Mouse (Mus musculus) thymus, adult 2 months (tissue): ENCODE data around the gene Gamt. TPM values are rescaled to one million over a fixed set of nuclear protein-coding genes. Genes with fewer than 3 reads are reported as not detected.

Source experiments
- DNase-seq: peaks from one replicate; pipeline ENCODE4 v3.0.0; 2021
- H3K27ac ChIP-seq: fragments of 200-500 bp; 2 replicates; pipeline ENCODE4 v1.5.1; 2012; ENCODE audit warnings: low read length, control low read depth; ENCODE audit not compliant: control insufficient read depth, insufficient read depth
- H3K27me3 ChIP-seq: fragments of 200-500 bp; 2 replicates; pipeline ENCODE4 v1.6.1; 2012; ENCODE audit warnings: mild to moderate bottlenecking, low read length, moderate library complexity, mixed read lengths; ENCODE audit not compliant: control insufficient read depth, insufficient read depth
- H3K36me3 ChIP-seq: fragments of 200-500 bp; 2 replicates; pipeline ENCODE4 v1.6.1; 2012; ENCODE audit warnings: mild to moderate bottlenecking, low read length, moderate library complexity; ENCODE audit not compliant: control insufficient read depth, insufficient read depth
- H3K4me1 ChIP-seq: fragments of 200-500 bp; replicated peaks from 2 replicates; pipeline ENCODE4 v1.6.1; 2012; ENCODE audit warnings: low read length; ENCODE audit not compliant: control insufficient read depth, insufficient read depth
- H3K4me3 ChIP-seq: fragments of 200-500 bp; 2 replicates; pipeline ENCODE4 v1.5.1; 2012; ENCODE audit warnings: mild to moderate bottlenecking, low read length, control low read depth, moderate library complexity; ENCODE audit not compliant: control insufficient read depth, insufficient read depth
- CTCF ChIP-seq: fragments of 200-500 bp; IDR thresholded peaks from 2 replicates; pipeline ENCODE4 v1.5.1; 2012; ENCODE audit warnings: mild to moderate bottlenecking, control low read depth, low read length, moderate library complexity, borderline replicate concordance; ENCODE audit not compliant: control insufficient read depth, poor library complexity, insufficient read depth; ENCODE audit errors: extremely low read depth
- POLR2A ChIP-seq: fragments of 200-500 bp; IDR thresholded peaks from 2 replicates; pipeline ENCODE4 v1.6.1; 2012; ENCODE audit warnings: mild to moderate bottlenecking, low read length, control low read depth, moderate library complexity; ENCODE audit not compliant: control insufficient read depth, poor library complexity, insufficient read depth; ENCODE audit errors: extremely low read depth
- WGBS: fragments of 180-500 bp; shearing (Covaris S2); methylation state at CpG from one replicate; pipeline ENCODE4 v1.1.7; 2018; 5-methylcytosine and 5-hydroxymethylcytosine counted together
- polyA plus RNA-seq: library from polyadenylated mRNA; depleted of rRNA; stranded (reverse); fragments of >200 nt; gene quantifications from 2 replicates; pipeline ENCODE4 v1.2.3, GENCODE M21; 2012

The Gamt gene
- polyA plus RNA-seq, 1 experiment = 6.0 TPM

GRCm38 (mm10) chr10:80288097-80288496 is 27.3 kb upstream of the Gamt start:
- DNase-seq = no peak
- 88% methylated on average over 12 of the region's 12 CpGs for WGBS
- no peak overlapping the region for H3K27ac ChIP-seq
- H3K36me3 ChIP-seq = peaks cover 39% of the 10 kb centered on the region
- H3K27me3 ChIP-seq = no peaks in the 10 kb centered on the region
- peaks cover 6% of the 10 kb centered on the region for H3K4me1 ChIP-seq
- H3K4me3 ChIP-seq = no peak overlapping the region
- no peak for TF ChIP-seq CTCF

- 91% methylated on average over 13 of the region's 15 CpGs for WGBS
- DNase-seq = no peak
- no peak for TF ChIP-seq POLR2A
- no peak for TF ChIP-seq CTCF
- Histone ChIP-seq H3K27me3 (no peaks in the 10 kb centered on the region), H3K27ac (no peak overlapping the region), H3K4me3 (no peak overlapping the region), H3K4me1 (no peaks in the 10 kb centered on the region), H3K36me3 (peaks cover 43% of the 10 kb centered on the region)
Observed at GRCm38 (mm10) chr10:80285222-80286070, 24.6 kb upstream of the Gamt start.

GRCm38 (mm10) chr10:80282481-80283441 is 21.9 kb upstream of the Gamt start:
- WGBS = 81% methylated on average over 20 of the region's 20 CpGs
- TF ChIP-seq POLR2A = no peak
- no peak for TF ChIP-seq CTCF
- no peak overlapping the region for H3K4me3 ChIP-seq
- no peak overlapping the region for H3K27ac ChIP-seq
- H3K4me1 ChIP-seq = no peaks in the 10 kb centered on the region
- H3K36me3 ChIP-seq = peaks cover 63% of the 10 kb centered on the region
- DNase-seq = no peak
- no peaks in the 10 kb centered on the region for H3K27me3 ChIP-seq

- no peak overlapping the region for H3K27ac ChIP-seq
- H3K27me3 ChIP-seq = no peaks in the 10 kb centered on the region
- DNase-seq = no peak
- H3K4me1 ChIP-seq = no peaks in the 10 kb centered on the region
- peaks cover 66% of the 10 kb centered on the region for H3K36me3 ChIP-seq
- TF ChIP-seq CTCF (no peak), POLR2A (no peak)
- 86% methylated on average over 8 of the region's 8 CpGs for WGBS
- no peak overlapping the region for H3K4me3 ChIP-seq
Observed at GRCm38 (mm10) chr10:80281921-80282371, 21.1 kb upstream of the Gamt start.

GRCm38 (mm10) chr10:80281304-80281703 is 20.5 kb upstream of the Gamt start:
- 97% methylated on average over 7 of the region's 7 CpGs for WGBS
- Histone ChIP-seq H3K4me3 (no peak overlapping the region), H3K4me1 (no peaks in the 10 kb centered on the region), H3K27me3 (no peaks in the 10 kb centered on the region), H3K27ac (no peak overlapping the region), H3K36me3 (peaks cover 70% of the 10 kb centered on the region)
- no peak for DNase-seq
- no peak for TF ChIP-seq CTCF
- TF ChIP-seq POLR2A = no peak

- no peaks in the 10 kb centered on the region for H3K4me1 ChIP-seq
- H3K4me3 ChIP-seq = no peak overlapping the region
- peaks cover 63% of the 10 kb centered on the region for H3K36me3 ChIP-seq
- WGBS = 93% methylated on average over 12 of the region's 12 CpGs
- no peaks in the 10 kb centered on the region for H3K27me3 ChIP-seq
- no peak overlapping the region for H3K27ac ChIP-seq
- TF ChIP-seq POLR2A = no peak
- no peak for DNase-seq
Observed at GRCm38 (mm10) chr10:80279273-80279672, 18.5 kb upstream of the Gamt start.
